Mouse (Mus musculus) intestine, postnatal 0 days (tissue): ENCODE results near the gene Susd2. TPM values are rescaled to one million over a fixed set of nuclear protein-coding genes. Genes with fewer than 3 reads are reported as not detected.

ENCODE experiments used
- ATAC-seq: fragments of 200-750 bp; cut with Nextera tagmentation; 2 replicates; pipeline ENCODE4 v1.8.0; 2017; ENCODE audit warnings: mild to moderate bottlenecking, moderate TSS enrichment, moderate library complexity
- H3K27ac ChIP-seq: fragments of 300-500 bp; sonication (generic); 2 replicates; pipeline ENCODE4 v1.5.1; 2014; ENCODE audit warnings: mild to moderate bottlenecking, low read depth, low read length, moderate library complexity
- H3K27me3 ChIP-seq: fragments of 300-500 bp; sonication (generic); replicated peaks from 2 replicates; pipeline ENCODE4 v1.6.1; 2014; ENCODE audit warnings: low read length, mixed read lengths; ENCODE audit not compliant: control insufficient read depth, insufficient read depth
- H3K36me3 ChIP-seq: fragments of 300-500 bp; sonication (generic); 2 replicates; pipeline ENCODE4 v1.6.1; 2014; ENCODE audit warnings: mild to moderate bottlenecking, moderate library complexity; ENCODE audit not compliant: control insufficient read depth, insufficient read depth
- H3K4me1 ChIP-seq: fragments of 300-500 bp; sonication (generic); replicated peaks from 2 replicates; pipeline ENCODE4 v1.6.1; 2014; ENCODE audit warnings: antibody characterized with exemption, low read length, mixed read lengths; ENCODE audit not compliant: control insufficient read depth, insufficient read depth
- H3K4me2 ChIP-seq: fragments of 300-500 bp; sonication (generic); replicated peaks from 2 replicates; pipeline ENCODE4 v1.6.1; 2014; ENCODE audit warnings: low read depth, mild to moderate bottlenecking, moderate library complexity
- H3K4me3 ChIP-seq: fragments of 300-500 bp; sonication (generic); 2 replicates; pipeline ENCODE4 v1.5.1; 2014; ENCODE audit warnings: low read depth, low read length
- H3K9ac ChIP-seq: fragments of 300-500 bp; sonication (generic); 2 replicates; pipeline ENCODE4 v1.6.1; 2014; ENCODE audit warnings: mild to moderate bottlenecking, low read depth, low read length
- H3K9me3 ChIP-seq: fragments of 300-500 bp; sonication (generic); 2 replicates; pipeline ENCODE4 v1.6.1; 2016; ENCODE audit warnings: mixed run types; ENCODE audit not compliant: control insufficient read depth
- CTCF ChIP-seq: sonication (generic); IDR thresholded peaks from 2 replicates; pipeline ENCODE4 v1.5.1; 2016; ENCODE audit warnings: low read depth, mild to moderate bottlenecking, control low read depth, antibody characterized with exemption, moderate library complexity
- WGBS: fragments of 180-500 bp; shearing (Covaris S2); extraction: QIAGEN DNeasy Blood & Tissue Kit; methylation state at CpG from one replicate; pipeline ENCODE4 v1.1.7; 2014; 5-methylcytosine and 5-hydroxymethylcytosine counted together
- polyA plus RNA-seq: library from polyadenylated mRNA; unstranded; fragments of >200 nt; fragmentation: Nextera tagmentation; extraction: Ambion mirVana; gene quantifications from 2 replicates; pipeline ENCODE4 v1.2.1, GENCODE M21; 2015

Susd2 gene
- polyA plus RNA-seq, 1 experiment from 2014 or later: 37.2 TPM

- 0 out of 2 replicates have a peak, but pooled peaks have one; percentile 28 for ATAC-seq
Observed at GRCm38 (mm10) chr10:75677989-75678388, 34.2 kb upstream of the Susd2 start.

GRCm38 (mm10) chr10:75677571-75677970 is 33.8 kb upstream of the Susd2 start:
- ATAC-seq: no peak
- Histone ChIP-seq H3K36me3 (peaks cover 14% of the 10 kb centered on the region; the same call in 1 of the 2 replicates), H3K4me2 (no peak overlapping the region), H3K9ac (no peak overlapping the region), H3K9me3 (no peaks in the 10 kb centered on the region), H3K27ac (peak overlapping the region; percentile 54), H3K27me3 (no peaks in the 10 kb centered on the region), H3K4me3 (no peak overlapping the region), H3K4me1 (peaks cover 18% of the 10 kb centered on the region)
- TF ChIP-seq CTCF: no peak
- 58% methylated on average over 2 of the region's 2 CpGs for WGBS

More at GRCm38 (mm10) chr10:75677989-75678388, 34.2 kb upstream of the Susd2 start:
- Histone ChIP-seq H3K27me3 (no peaks in the 10 kb centered on the region), H3K4me1 (peaks cover 18% of the 10 kb centered on the region), H3K36me3 (peaks cover 17% of the 10 kb centered on the region; the same call in 1 of the 2 replicates), H3K9me3 (no peaks in the 10 kb centered on the region), H3K4me2 (no peak overlapping the region), H3K4me3 (no peak overlapping the region), H3K9ac (no peak overlapping the region), H3K27ac (0 out of 2 replicates have a peak overlapping the region, but pooled peaks have one; percentile 54)
- no peak for TF ChIP-seq CTCF
- 61% methylated on average over 5 of the region's 5 CpGs for WGBS

- peaks cover 18% of the 10 kb centered on the region for H3K4me1 ChIP-seq
- peaks cover 9% of the 10 kb centered on the region; the same call in 1 of the 2 replicates for H3K36me3 ChIP-seq
- no peaks in the 10 kb centered on the region for H3K9me3 ChIP-seq
- H3K4me3 ChIP-seq: no peak overlapping the region
- peak overlapping the region; percentile 54 for H3K27ac ChIP-seq
- H3K4me2 ChIP-seq: no peak overlapping the region
- no peak for TF ChIP-seq CTCF
- 52% methylated on average over 7 of the region's 7 CpGs for WGBS
- H3K27me3 ChIP-seq: no peaks in the 10 kb centered on the region
- no peak overlapping the region for H3K9ac ChIP-seq
- ATAC-seq: no peak
Observed at GRCm38 (mm10) chr10:75676819-75677565, 33.2 kb upstream of the Susd2 start.

GRCm38 (mm10) chr10:75676286-75676685 is 32.5 kb upstream of the Susd2 start:
- Histone ChIP-seq H3K4me1 (peaks cover 18% of the 10 kb centered on the region), H3K4me2 (no peak overlapping the region), H3K9me3 (no peaks in the 10 kb centered on the region), H3K9ac (no peak overlapping the region), H3K36me3 (peaks cover 7% of the 10 kb centered on the region; the same call in 1 of the 2 replicates), H3K27ac (peak overlapping the region; percentile 54), H3K27me3 (no peaks in the 10 kb centered on the region), H3K4me3 (no peak overlapping the region)
- ATAC-seq: no peak
- WGBS: 73% methylated on average over 2 of the region's 2 CpGs
- TF ChIP-seq CTCF: 0 out of 2 replicates have a peak, but pooled peaks have one; percentile 6

GRCm38 (mm10) chr10:75675594-75675993 is 31.8 kb upstream of the Susd2 start:
- peaks cover 18% of the 10 kb centered on the region for H3K4me1 ChIP-seq
- H3K27ac ChIP-seq: peak overlapping the region; percentile 54
- H3K36me3 ChIP-seq: peaks cover 7% of the 10 kb centered on the region; the same call in 1 of the 2 replicates
- H3K9ac ChIP-seq: no peak overlapping the region
- TF ChIP-seq CTCF: no peak
- no peak for ATAC-seq
- H3K4me2 ChIP-seq: no peak overlapping the region
- WGBS: 83% methylated on average over 8 of the region's 8 CpGs
- no peaks in the 10 kb centered on the region for H3K9me3 ChIP-seq
- H3K4me3 ChIP-seq: no peak overlapping the region
- H3K27me3 ChIP-seq: no peaks in the 10 kb centered on the region

GRCm38 (mm10) chr10:75669936-75670335 is 26.1 kb upstream of the Susd2 start:
- no peak overlapping the region for H3K27ac ChIP-seq
- H3K4me1 ChIP-seq: no peaks in the 10 kb centered on the region
- ATAC-seq: no peak
- H3K36me3 ChIP-seq: peaks cover 9% of the 10 kb centered on the region; the same call in 1 of the 2 replicates
- H3K4me3 ChIP-seq: no peak overlapping the region
- no peak overlapping the region for H3K9ac ChIP-seq
- no peaks in the 10 kb centered on the region for H3K27me3 ChIP-seq
- TF ChIP-seq CTCF: no peak
- H3K4me2 ChIP-seq: no peak overlapping the region
- no peaks in the 10 kb centered on the region for H3K9me3 ChIP-seq
- 94% methylated on average over 1 of the region's 1 CpGs for WGBS
